Mouse (Mus musculus) R1 (cell line): ENCODE measurements around the gene Efcab8.
"Not testable (repeated sequence)": the region's sequence is repeated elsewhere in the genome, so short reads cannot be mapped to it uniquely, and the experiment has no call there.

Experiments
- DNase-seq: peaks from one replicate; pipeline ENCODE4 v3.0.0-alpha.2; 2018; ENCODE audit warnings: low read depth, low spot score

Efcab8 gene

DNA sequence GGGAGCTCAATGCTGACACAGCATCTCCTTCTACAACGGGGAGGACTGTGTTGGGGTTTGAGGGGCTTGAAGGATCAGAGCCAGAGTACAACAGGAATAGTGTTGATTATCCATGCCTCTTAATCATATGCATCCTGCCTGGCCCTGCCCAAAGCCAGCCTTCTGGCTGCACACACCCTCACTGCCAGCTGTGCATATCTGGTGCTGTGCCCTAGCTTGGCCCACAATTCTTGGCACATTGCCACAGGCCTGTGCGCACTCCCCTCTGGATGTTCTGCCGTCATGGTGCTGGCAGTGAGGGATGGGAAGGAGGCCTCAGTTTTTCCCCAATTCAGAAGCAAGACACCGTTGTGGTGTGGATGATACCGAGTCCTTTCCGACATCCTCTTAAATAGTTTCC, 44.9 kb downstream of the Efcab8 start:
- no peak for DNase-seq

DNA sequence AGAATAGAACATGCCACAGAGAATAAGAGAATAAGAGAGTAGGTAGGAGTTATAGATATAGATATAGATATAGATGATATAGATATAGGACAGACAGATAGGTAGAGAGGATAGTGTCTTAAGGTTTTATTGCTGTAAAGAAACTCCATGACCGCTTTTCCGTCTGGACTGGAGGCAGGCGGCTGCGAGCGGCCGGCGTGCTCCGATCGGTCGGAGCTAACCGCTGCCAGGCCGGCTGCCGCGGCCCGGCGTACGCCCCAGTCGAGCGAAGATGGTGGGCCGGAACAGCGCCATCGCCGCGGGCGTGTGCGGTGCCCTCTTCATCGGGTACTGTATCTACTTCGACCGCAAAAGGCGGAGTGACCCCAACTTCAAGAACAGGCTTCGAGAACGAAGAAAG, 46.2 kb downstream of the Efcab8 start:
- not testable (repeated sequence) for DNase-seq

DNA sequence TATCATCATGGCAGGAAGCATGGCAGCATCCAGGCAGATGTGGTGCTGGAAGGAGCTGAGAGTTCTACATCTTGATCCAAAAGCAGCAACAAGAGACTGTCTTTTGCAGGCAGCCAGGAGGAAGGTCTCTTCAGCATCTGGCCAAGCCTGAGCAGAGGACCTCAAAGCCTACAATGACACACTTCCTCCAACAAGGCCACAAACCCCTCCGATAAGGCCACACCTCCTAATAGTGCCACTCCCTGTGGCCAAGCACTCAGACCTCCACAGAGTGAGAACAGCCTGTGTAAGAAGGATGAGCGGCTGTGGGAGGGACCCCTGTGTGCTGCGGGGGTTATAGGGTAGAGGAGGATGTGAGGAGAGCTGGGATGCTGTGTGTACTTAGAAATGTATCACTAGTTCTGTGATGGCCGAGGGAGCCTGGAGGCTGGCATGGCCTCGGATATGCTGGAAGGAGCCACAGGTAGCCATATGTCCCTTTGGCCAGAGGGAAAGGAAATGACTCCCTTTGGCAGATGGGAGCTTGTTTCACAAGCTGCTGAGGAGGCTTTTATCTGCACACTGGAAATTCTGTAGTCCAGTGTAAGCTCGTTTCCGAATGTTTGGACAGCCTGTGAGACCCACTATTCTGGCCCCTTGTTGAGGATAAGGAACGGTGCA, 47.6 kb downstream of the Efcab8 start:
- no peak for DNase-seq

DNA sequence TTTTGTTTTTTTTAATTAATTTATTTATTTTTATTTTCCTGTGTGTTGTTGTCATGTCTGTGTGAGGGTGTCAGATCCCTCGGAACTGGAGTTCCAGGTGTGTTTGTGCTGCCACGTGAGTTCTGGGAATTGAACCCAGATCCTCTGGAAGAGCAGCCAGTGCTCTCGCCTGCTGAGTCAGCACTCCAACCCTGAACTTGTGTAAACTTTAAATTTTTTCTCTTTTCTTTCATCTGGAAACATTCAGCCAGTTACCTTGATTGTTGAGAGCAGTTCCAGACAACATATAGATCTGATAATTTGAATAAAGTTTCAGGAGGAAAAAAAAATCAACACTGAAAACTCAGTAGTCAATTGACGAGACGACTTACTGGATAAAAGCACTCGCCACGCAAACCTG, 49.0 kb downstream of the Efcab8 start:
- no peak for DNase-seq

DNA sequence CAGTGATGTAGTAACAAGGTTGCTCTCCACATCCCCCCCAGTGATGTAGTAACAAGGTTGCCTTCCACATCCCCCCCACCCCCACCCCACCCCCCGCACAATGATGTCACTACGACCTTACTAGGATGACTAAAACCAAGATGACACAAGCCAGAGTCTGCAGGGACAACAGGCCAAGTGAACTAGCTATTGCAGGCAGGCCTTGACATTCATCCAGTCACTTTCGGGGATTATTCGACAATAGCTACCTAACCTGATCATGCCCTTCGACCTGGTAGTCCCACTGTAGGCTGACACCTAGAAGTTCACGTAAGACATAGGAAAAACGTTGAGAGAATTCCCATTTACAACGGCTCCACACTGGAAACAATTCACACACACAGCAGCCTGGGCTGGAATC, 53.6 kb downstream of the Efcab8 start:
- no peak for DNase-seq

DNA sequence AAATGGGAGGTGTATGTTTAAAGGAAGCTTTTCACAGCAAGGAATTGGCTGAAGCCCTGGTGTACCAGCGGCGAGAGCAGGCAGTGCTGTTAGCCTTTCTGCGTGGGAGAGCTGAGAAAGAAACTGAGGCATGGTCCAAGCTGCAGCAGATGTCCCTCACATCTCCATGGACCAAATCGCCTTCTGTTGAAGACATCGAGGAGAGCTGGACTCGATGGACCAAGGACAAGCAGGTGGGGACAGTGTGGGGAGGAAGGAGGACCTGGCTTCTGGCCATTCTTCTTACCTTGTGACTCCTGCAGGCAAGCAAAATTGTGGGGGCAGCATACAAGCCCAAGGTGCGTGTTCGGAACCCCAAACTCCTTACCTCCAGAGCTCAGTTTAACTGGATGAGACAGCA, 63.1 kb downstream of the Efcab8 start:
- DNase-seq: no peak

DNA sequence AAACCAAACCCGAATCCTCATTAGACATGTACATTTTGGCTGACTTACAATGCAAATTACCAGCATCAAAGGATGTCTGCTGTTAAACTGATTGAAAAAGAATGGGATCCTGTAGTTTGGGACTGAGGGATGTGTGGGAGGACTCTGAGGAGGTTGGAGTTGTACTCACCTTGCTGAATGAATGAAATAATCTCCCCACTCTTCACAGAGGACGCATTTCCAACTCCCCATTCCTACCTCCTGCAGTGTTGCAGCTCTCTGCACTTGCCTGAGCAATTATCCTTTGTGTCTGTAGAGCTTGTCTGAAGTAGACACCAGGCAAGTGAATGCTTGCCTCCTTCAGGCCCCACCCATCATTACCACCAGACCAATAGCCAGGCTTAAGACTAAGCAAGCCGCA, 68.7 kb downstream of the Efcab8 start:
- peak; percentile 69 for DNase-seq

DNA sequence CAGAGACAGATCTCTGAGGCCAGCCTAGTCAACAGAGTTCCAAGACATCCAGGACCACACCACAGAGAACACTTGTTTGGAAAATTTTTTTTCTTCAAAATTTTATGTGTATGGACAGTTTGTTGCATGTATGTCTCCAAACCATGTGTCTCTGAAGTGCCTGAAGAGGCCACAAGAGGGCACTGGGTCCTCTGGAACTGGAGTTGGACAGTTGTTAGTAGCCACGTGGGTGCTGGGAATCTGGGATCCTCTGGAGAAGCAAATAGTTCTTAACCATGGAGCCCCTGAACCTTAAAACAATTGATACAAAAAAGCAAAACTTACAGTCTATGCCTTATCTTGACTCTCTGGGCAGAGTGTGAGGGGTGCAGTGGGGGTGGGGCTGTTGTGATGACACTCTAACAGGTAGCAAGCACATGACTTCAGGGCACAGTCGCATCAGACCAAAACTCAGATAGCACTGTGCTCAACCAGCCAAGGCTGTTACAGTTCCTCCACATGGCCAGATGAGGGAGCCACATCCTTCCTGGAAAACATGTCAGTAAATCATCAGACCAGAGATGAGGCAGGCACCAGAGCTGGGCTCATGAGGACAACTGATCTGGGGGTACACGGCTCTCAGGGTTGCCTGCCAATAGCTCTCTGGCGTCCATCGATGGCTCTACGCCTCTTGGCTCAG, 70.8 kb downstream of the Efcab8 start:
- DNase-seq: peak; percentile 78

DNA sequence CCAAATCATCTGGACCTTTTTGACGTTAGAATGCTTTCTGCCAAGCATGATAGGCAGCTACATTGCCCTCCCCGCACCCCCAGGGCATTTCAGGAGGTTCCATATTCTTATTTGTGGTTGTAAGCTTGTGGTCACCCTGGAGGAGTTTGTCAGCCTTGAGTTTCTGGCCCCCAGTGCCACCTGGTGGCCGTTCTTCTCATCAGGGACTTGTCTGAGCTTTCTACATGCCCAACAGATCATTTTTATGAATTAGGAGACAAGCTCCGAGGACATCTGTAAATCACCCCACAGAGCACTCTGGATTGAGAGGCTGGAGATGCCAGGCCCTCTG, 71.3 kb downstream of the Efcab8 start:
- DNase-seq: peak; percentile 57

DNA sequence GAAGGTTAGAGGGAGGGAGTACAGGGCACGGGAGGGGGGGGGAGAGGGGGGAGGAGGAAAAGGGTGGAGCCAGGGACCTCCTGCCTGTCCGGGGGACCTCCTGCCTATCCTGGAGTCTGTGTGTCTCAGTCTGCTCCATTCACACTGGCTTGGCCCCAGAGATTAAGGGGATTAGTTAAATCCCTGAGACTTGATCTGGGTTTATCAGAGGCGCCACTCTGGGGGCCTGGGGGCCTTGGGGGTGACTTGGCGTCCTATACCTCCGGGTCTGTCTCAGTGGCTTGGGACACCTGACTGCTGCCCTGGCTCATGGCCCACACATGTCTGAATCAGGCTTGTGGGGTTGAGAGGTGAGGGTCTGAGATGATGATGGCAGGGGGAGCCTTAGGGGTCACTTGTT, 73.8 kb downstream of the Efcab8 start:
- DNase-seq: no peak

DNA sequence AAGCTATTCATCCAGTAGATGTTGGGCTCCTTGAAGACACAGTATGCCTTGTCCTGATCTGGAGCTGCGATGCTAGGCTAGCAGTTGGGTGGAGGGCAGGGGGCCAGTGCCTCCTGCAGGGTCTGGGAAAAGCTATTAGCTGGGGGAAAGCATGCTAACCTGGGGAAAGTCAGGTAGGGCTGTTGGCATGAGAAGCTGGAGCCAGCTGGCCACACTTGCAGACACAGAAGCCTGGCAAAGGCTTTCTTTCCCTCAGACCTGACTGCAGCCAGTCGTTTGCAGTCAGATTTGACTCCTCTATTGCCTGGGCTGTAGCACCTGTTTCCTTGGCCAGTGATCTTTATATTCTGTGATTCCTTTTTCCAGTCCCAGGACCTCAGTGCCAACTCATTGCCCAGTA, 79.8 kb downstream of the Efcab8 start:
- DNase-seq: no peak

DNA sequence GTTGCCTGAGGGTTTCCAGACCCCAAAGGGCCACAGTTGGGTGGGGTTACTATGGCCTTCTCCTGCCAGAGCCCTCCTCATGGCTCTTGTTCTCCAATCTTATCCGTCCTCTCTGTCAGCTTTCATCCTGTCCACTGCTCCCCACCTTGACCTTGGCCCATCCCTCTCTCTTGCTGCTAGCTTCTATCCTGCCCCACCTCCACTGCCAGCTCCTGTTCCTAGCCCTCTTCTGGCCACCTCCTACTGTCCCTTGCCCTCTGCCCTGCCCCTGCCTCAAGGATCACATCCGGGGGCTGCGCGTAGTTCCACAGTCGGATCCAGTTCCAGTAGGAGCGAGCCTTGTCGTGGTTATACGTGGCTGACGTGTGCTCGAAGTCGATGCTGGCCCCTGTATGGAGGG, 80.6 kb downstream of the Efcab8 start:
- no peak for DNase-seq

DNA sequence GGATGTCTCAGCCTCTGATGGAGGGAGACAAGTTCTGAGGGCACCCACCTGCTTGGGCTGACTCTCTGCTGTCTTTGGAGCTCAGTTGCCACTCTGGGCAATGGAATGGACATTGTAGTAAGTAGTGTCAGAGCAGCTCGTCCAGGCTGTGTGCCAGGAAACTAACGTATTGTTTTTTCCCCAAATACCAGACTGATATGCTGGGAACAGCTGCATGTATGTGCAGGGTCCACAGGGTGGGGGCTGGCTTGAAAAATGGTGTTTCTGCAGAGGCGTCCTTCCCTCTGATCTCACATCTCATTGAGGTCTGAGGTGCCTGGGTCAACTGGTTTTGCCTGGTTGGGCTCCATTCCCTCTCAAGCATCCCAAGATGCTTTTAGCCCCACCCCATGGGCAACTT, 81.0 kb downstream of the Efcab8 start:
- DNase-seq: no peak

DNA sequence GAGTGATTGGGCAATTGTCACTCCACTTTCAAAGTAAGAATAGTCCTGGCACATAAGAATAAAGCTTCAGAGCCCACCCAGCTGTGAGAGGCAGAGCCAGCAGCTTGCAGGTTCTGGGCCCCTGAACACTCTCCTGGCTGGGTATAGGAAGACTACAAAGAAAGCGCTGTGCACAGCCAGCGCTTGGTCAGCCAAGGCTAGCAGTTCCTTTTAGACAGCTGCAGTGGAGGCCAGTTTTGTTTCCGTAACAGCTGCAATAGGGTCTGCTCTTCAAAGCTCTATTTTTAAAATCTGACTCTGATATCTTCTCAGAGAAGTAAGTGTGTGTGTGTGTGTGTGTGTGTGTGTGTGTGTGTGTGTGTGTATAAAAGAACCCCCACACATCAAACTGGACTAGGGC, 82.2 kb downstream of the Efcab8 start:
- no peak for DNase-seq

DNA sequence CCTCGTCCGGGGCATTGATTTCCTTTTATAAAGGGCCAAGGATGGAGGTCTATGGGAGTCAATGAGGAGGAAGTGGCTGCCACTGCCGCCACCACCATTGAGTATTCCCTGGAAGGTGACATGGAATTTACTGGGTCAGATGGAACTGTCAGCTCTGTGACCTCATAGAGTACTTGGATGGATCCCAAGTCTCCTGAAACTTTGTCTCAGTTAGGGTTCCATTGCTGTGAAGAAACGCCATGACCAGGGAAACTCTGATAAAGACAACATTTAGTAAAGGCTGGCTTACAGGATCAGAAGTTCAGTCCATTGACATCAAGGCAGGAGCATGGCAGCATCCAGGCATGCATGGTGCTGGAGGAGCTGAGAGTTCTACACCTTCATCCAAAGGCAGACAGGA, 91.3 kb downstream of the Efcab8 start, which contains the start of gene Sun5:
TSS of gene Sun5 (minus strand) at position 101 of the 400 bp plus-strand sequence.
- no peak for DNase-seq

DNA sequence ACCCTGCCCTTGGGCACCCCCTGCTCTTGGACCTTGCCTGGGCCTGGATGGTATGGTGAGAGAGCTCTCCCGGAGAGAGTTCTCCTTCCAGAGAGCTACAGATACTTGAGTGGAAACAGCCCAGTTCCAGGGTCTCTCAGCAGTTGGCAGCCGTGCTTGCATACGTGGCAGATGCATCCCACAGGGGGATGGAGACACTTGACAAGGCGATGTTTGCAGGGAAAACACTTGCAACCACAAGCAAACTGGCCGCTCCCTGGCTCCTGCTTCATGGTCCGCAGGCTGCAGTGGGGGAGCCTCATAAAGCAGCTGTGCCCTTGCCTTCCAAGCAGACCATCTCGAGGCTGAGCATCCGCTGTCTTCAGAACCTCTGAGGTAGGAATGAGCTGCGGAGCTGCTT, 95.0 kb downstream of the Efcab8 start, which contains the start of gene Bpifb2:
TSS of gene Bpifb2 (plus strand) at position 301 of the 400 bp plus-strand sequence.
- DNase-seq: no peak
